Mouse (Mus musculus): ENCODE measurements at regions not wholly inside any gene's neighbourhood (a gene's known extent, or its start where the extent isn't known, plus 50 kb on each side); places are given as distances from the start of the nearest gene placed in this dataset.
A peak's percentile ranks its signal among the peaks of the same experiment; 100 is the strongest.

DNA sequence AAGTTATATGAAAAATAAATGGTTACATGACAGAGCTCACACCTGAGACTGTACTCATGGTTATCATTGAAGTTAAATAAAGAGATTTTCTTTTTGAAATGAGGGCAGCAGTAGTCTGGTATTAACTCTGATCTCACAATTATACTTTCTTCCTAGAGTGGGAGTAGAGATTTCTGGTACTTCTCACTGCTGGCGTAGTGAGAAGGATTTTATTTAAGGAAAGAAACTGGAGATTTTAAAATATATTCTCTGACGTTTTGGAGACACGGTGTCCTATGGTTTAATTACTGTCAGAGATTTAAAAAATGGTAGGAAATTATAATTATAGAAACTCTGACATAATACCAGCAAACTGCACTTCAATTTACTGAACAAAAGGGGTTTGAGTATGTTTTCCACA, 65.7 kb downstream of the 4932429P05Rik start:
- H3K27ac ChIP-seq = peak overlapping the region; percentile 29; the same call in 1 of the 2 replicates
- TF ChIP-seq CTCF (IDR thresholded peaks at IDR 0.05) = no peak
- DNase-seq (ENCODE audit: extremely low spot score in 1 of 2, low spot score in 2 of 2) = no peak
- H3K4me3 ChIP-seq = no peak overlapping the region
- intact Hi-C loops (cut with DNase I) = no loop called here

Data from left cerebral cortex, adult 2 months (tissue).